Mouse (Mus musculus): ENCODE results near the gene Irf4. TPM values are rescaled to one million over a fixed set of nuclear protein-coding genes. Genes with fewer than 3 reads are reported as not detected.

Gene Irf4
- polyA plus RNA-seq (2015; fragmentation: Nextera tagmentation; extraction: Ambion mirVana) = 0.06 and 0.15 TPM in 2 replicates

DNA sequence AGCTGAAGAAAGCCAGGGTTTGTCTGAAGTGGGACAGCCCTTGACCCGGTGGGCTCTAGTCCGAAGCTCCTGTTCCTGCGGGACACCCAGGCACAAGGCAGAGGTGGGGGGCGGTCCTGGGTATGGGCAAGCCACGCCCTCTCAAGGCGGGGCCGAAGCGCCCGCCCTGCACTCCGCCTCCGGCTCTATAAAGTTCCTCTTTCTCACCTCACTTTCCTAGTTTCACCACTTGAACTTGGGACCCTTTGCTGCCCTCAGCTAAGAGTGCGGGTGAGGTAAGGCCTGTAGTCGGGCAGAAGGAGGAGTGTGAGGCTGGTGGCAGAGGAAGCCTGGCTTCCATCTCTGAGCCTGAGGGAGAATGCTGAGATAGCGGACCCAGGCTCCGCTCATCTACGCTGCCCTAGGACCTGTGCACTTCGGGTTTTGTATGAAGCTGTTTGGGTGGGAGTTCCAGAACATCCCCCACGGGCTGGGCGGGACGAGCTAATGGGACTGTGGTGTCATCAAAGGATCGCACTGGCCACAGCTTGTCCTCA is at the start of gene Irf4:
TSS of gene Irf4 (plus strand) at position 206 of the 536 bp plus-strand sequence.
- Histone ChIP-seq H3K9me3 (no peaks in the 10 kb centered on the region), H3K27ac (no peak within 1 kb of the TSS), H3K4me1 (peaks cover 24% of the 10 kb centered on the region), H3K4me3 (peak within 1 kb of the TSS; percentile 42), H3K27me3 (peaks cover 74% of the 10 kb centered on the region), H3K4me2 (peak within 1 kb of the TSS; percentile 71), H3K36me3 (no peaks in the 10 kb centered on the region), H3K9ac (no peak within 1 kb of the TSS)
- WGBS = under 1% methylated on average over 21 of the region's 21 CpGs
- ATAC-seq (ENCODE audit: insufficient number of reproducible peaks, insufficient read depth, low FRiP score, low TSS enrichment, low read depth) = peak; percentile 68; the same call in 1 of the 2 replicates

DNA sequence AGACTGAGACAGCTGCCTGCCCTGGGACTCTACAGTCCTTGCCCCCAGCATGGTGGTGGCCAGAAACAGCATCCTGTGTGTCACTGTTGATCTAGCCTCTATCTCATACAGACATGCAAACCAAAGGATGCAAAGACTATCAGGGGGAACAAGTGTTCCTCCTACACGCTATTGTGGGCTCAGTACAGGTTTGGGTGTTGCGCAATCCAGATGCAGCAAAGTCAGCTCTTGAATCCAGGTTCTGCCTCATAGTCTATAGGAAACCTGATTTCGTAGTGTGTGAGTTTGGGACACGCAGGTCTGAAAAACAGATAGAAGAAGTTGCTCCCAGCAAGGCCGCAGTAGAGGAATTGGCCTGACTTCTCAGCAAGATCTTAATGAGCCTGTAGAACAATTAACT is 46.3 kb upstream of the Irf4 start:
- Histone ChIP-seq H3K36me3 (0 out of 2 replicates have a peak, but pooled peaks cover 6% of the 10 kb centered on the region), H3K4me1 (no peaks in the 10 kb centered on the region), H3K9me3 (no peaks in the 10 kb centered on the region), H3K4me2 (no peak overlapping the region), H3K9ac (no peak overlapping the region), H3K27ac (no peak overlapping the region), H3K27me3 (no peaks in the 10 kb centered on the region), H3K4me3 (no peak overlapping the region)
- ATAC-seq (ENCODE audit: insufficient number of reproducible peaks, insufficient read depth, low FRiP score, low TSS enrichment, low read depth) = no peak
- 96% methylated on average over 5 of the region's 5 CpGs for WGBS

DNA sequence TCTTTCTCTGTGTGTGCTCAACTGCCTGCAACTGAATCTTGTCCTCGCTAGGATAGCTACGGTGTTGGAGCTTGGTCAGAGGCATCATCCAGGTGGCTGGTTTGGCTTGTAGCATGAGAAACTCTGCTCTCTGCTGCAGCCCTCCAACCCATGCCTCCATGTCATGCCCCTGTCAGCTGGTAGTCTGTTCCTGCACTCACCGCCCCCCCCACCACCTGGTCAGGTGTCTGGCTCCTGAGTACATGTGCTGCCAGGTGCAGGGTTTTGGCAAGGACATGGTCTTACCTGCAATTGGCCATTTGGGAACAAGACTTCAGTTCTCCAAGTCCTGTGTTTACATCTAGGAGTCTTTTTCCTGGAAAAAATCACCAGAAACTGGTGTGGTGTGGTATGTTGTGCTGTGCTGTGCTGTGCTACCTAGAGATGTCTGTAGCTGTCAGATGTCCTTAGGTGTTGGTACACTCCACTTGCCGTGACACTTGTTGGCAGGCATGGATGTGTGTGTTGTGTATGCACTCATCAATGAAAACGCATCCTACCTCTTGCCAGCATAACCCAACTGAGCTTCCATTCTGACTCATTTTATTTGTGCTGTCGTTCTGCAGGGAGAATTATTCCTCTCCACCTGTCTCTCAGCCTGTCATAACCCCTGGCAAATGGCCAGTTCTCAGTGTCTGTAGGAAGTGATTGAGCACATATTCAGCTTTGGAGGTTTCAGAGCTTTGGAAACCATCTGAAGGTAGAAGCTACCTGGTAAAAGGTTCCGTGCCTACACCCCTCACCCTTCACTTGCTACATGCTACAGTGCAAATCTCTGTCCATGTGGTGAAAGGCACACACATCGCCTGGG is 44.6 kb upstream of the Irf4 start:
- no peak for ATAC-seq (ENCODE audit: insufficient number of reproducible peaks, insufficient read depth, low FRiP score, low TSS enrichment, low read depth)
- Histone ChIP-seq H3K4me3 (no peak overlapping the region), H3K4me2 (no peak overlapping the region), H3K9ac (no peak overlapping the region), H3K36me3 (peaks cover 23% of the 10 kb centered on the region), H3K27ac (no peak overlapping the region), H3K9me3 (no peaks in the 10 kb centered on the region), H3K4me1 (no peaks in the 10 kb centered on the region), H3K27me3 (no peaks in the 10 kb centered on the region)
- WGBS = 84% methylated on average over 8 of the region's 8 CpGs

DNA sequence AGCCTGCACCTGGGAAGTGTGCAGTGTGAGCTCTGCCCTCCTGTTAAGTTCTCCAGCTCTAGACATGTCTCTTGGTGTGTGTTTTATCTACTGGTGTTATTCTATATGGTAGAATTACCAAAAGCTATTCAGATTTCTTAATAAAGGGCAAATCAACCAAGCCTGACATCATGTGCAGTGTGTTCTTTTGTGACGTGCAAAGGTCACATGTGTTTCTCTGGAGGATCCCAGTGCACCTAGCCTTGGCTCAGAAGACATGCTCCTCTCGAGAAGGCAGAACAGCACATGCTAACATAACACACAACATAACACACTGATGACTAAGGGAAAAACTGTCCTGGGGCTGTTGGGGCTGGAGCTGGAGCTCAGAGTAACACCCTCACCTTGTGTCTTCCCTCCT is 38.0 kb upstream of the Irf4 start:
- WGBS = 70% methylated on average over 2 of the region's 2 CpGs
- H3K9ac ChIP-seq = no peak overlapping the region
- H3K4me1 ChIP-seq = no peaks in the 10 kb centered on the region
- no peaks in the 10 kb centered on the region for H3K9me3 ChIP-seq
- ATAC-seq (ENCODE audit: insufficient number of reproducible peaks, insufficient read depth, low FRiP score, low TSS enrichment, low read depth) = no peak
- H3K27me3 ChIP-seq = no peaks in the 10 kb centered on the region
- H3K27ac ChIP-seq = no peak overlapping the region
- no peak overlapping the region for H3K4me2 ChIP-seq
- peaks cover 32% of the 10 kb centered on the region for H3K36me3 ChIP-seq
- H3K4me3 ChIP-seq = no peak overlapping the region

DNA sequence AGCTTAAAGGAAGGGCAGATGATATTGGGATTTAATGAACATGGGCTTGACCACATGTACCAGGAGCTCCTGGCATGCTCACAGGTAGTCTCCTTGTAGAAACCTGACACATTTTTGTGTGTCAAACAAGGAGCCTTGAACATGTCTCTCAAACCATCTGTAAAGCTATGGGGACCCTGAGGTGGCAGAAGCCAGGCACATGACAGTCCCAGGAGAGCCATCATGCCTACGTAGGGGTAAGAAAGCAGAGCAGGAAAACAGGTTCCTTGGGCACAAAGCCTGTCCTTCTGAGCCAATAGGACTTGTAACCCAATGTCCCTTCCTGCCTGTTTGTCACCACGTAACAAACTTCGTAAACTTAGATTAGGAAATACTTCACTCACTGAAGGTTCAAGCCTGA is 37.3 kb upstream of the Irf4 start:
- no peak overlapping the region for H3K4me2 ChIP-seq
- H3K9me3 ChIP-seq = no peaks in the 10 kb centered on the region

DNA sequence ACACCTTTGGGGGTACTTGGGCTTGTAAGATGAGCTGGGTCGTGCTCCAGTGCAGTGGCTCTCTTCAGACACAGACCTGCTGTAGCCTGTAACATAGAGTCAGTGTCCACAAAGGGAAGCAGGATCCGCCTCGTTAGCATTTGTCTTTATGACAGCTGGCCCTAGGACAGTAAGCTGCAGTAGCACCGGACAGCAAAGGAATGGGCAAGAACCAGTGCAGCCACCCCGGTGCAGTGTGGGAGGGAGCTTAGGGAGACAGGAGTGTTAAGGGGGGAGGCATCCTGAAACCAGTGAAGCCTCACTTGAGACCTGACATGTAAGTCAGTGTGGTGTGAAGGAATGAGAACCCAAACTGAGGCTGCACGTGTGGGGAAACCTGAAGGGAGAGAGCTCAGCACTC is 36.7 kb upstream of the Irf4 start:
- no peak overlapping the region for H3K4me2 ChIP-seq
- H3K27ac ChIP-seq = no peak overlapping the region
- ATAC-seq (ENCODE audit: insufficient number of reproducible peaks, insufficient read depth, low FRiP score, low TSS enrichment, low read depth) = no peak
- H3K4me3 ChIP-seq = no peak overlapping the region
- H3K9ac ChIP-seq = no peak overlapping the region
- H3K9me3 ChIP-seq = no peaks in the 10 kb centered on the region
- WGBS = 78% methylated on average over 6 of the region's 6 CpGs
- no peaks in the 10 kb centered on the region for H3K27me3 ChIP-seq
- peaks cover 31% of the 10 kb centered on the region for H3K36me3 ChIP-seq
- H3K4me1 ChIP-seq = no peaks in the 10 kb centered on the region

More for the DNA sequence above, 37.3 kb upstream of the Irf4 start:
- no peaks in the 10 kb centered on the region for H3K27me3 ChIP-seq
- 88% methylated on average over 3 of the region's 3 CpGs for WGBS
- ATAC-seq (ENCODE audit: insufficient number of reproducible peaks, insufficient read depth, low FRiP score, low TSS enrichment, low read depth) = no peak
- no peak overlapping the region for H3K27ac ChIP-seq
- no peak overlapping the region for H3K4me3 ChIP-seq
- no peak overlapping the region for H3K9ac ChIP-seq
- H3K36me3 ChIP-seq = peaks cover 31% of the 10 kb centered on the region
- H3K4me1 ChIP-seq = no peaks in the 10 kb centered on the region

DNA sequence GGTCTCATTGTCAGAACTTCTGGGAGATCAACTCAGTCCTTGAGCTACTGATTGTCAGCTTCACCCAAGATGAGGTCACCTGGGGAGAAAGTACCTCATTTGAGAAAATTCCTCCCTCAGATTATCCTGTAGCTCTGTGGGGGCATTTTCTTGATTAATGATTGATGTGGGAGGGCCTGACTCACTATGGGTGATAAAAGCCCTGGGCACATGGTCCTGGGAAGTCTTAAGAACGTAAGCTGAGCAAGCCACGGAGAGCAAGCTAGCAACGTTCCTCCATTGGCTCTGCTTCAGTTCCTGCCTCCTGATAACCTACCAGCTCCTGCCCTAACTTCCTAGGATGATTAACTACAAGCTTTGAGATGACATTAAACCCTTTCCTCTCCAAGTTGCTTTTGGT is 35.4 kb upstream of the Irf4 start:
- Histone ChIP-seq H3K36me3 (peaks cover 22% of the 10 kb centered on the region), H3K9ac (no peak overlapping the region), H3K27me3 (no peaks in the 10 kb centered on the region), H3K4me3 (no peak overlapping the region), H3K9me3 (no peaks in the 10 kb centered on the region), H3K4me2 (no peak overlapping the region), H3K27ac (no peak overlapping the region), H3K4me1 (no peaks in the 10 kb centered on the region)
- 75% methylated on average over 3 of the region's 3 CpGs for WGBS
- ATAC-seq (ENCODE audit: insufficient number of reproducible peaks, insufficient read depth, low FRiP score, low TSS enrichment, low read depth) = no peak

DNA sequence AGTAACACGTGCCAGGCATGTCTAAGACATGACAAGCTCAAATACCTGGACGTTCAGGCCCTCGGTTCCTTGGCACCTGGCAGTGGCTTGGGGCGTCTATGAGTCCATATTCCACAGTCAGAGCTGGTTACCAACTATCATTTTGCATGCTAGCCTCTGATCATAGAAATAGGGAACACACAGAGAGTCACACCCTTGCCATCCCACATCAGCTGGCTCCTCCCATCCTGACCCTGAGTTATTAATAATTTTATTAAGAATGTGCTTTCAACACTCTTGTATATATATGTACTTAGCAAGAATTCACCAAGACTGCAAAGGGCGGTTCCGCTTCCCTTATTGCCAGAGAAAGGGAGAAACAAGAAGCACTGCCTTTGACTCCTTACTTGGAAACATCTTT is 34.5 kb upstream of the Irf4 start:
- H3K4me2 ChIP-seq = no peak overlapping the region
- H3K4me1 ChIP-seq = no peaks in the 10 kb centered on the region
- no peaks in the 10 kb centered on the region for H3K9me3 ChIP-seq
- no peak overlapping the region for H3K27ac ChIP-seq
- 75% methylated on average over 6 of the region's 6 CpGs for WGBS
- H3K27me3 ChIP-seq = no peaks in the 10 kb centered on the region
- peaks cover 13% of the 10 kb centered on the region for H3K36me3 ChIP-seq
- H3K4me3 ChIP-seq = no peak overlapping the region
- no peak for ATAC-seq (ENCODE audit: insufficient number of reproducible peaks, insufficient read depth, low FRiP score, low TSS enrichment, low read depth)
- no peak overlapping the region for H3K9ac ChIP-seq

DNA sequence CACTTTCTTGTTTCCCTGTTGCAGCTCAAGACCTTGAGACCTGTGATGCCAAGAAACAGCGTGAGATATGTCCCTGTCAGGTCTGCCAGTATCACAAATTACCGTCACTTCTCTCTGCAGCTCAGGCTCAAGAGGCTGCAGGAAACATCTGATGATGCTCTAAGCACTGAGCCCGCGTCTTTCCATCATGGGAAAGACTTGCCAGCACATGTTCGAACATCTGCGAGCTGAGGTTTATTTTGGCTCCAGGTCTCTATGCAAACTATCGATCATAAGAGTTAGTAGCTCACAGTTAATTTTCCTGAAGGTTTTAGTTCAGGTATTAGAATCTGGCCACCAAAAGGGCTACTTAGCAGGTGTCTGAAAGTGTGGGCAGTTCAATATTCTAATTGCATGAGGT is 34.0 kb upstream of the Irf4 start:
- H3K4me1 ChIP-seq = no peaks in the 10 kb centered on the region
- no peaks in the 10 kb centered on the region for H3K9me3 ChIP-seq
- ATAC-seq (ENCODE audit: insufficient number of reproducible peaks, insufficient read depth, low FRiP score, low TSS enrichment, low read depth) = no peak
- no peaks in the 10 kb centered on the region for H3K27me3 ChIP-seq
- 78% methylated on average over 7 of the region's 7 CpGs for WGBS
- H3K4me3 ChIP-seq = no peak overlapping the region
- no peak overlapping the region for H3K27ac ChIP-seq
- peaks cover 13% of the 10 kb centered on the region for H3K36me3 ChIP-seq
- no peak overlapping the region for H3K4me2 ChIP-seq
- H3K9ac ChIP-seq = no peak overlapping the region

DNA sequence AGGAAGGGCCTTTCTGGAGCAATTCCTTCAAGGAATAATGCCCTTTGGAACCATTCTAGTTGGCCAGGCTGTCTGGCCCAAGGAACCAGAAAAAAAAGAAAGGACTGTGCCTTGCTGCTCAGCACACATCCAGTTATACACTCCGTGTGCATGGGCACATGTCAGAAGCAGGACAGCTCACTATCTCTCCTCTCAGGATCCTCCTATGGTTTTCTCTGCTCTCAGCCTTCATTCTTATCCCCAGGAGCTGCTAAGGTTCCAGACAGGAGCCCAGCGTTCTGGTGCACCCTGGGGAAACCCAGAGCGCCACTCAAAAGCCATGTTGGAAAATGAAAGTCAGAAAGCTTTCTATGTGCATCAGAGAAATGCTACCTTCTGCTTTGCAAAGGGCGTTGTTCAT is 33.5 kb upstream of the Irf4 start:
- 84% methylated on average over 4 of the region's 4 CpGs for WGBS
- H3K4me1 ChIP-seq = no peaks in the 10 kb centered on the region
- H3K27ac ChIP-seq = no peak overlapping the region
- H3K27me3 ChIP-seq = no peaks in the 10 kb centered on the region
- no peaks in the 10 kb centered on the region for H3K9me3 ChIP-seq
- peaks cover 13% of the 10 kb centered on the region for H3K36me3 ChIP-seq
- H3K4me3 ChIP-seq = no peak overlapping the region
- no peak overlapping the region for H3K4me2 ChIP-seq
- no peak for ATAC-seq (ENCODE audit: insufficient number of reproducible peaks, insufficient read depth, low FRiP score, low TSS enrichment, low read depth)
- H3K9ac ChIP-seq = no peak overlapping the region

DNA sequence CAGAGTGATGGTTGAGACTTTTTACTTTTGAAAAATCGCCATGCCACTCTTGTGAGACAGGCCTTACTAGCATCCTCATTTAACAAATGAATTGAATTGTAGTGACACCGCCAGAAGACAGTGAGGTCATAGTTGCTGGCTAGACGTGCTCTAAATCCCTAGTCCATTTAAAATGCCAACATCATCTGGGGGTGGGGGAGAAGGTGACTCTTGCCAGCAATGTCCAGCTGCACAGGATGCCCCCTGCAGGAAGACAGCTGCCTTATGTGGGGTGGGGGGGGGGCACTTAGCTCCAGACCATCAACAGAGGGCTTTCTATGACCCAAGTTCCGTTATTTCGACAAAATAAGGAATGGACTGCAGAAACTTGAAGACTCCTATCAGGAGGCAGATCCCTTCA is 32.4 kb upstream of the Irf4 start:
- 73% methylated on average over 5 of the region's 5 CpGs for WGBS
- ATAC-seq (ENCODE audit: insufficient number of reproducible peaks, insufficient read depth, low FRiP score, low TSS enrichment, low read depth) = no peak
- no peak overlapping the region for H3K27ac ChIP-seq

DNA sequence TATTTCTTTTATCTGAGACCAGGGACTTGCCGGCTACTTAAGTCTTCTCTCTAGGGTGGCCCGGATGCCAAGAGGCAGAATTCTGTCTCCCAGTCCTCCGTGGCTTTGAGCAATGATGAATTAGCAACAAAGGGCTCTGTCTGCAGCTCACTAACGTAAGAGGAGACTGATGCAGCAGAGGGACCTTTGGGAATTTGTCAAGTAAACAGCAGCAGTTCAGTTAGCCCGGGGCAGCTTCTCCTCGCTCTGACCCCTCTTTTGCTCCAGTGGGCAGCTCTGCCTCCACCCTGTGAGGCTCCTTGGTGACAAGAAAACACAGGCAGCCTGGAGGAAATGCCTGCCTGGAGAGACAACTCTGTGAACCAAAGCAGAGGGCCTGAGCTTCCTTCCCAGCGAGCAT is 26.4 kb upstream of the Irf4 start:
- Histone ChIP-seq H3K9me3 (no peaks in the 10 kb centered on the region), H3K9ac (0 out of 2 replicates have a peak overlapping the region, but pooled peaks have one; percentile 3), H3K4me1 (peaks cover 13% of the 10 kb centered on the region), H3K4me2 (no peak overlapping the region; the same call in 1 of the 2 replicates), H3K36me3 (no peaks in the 10 kb centered on the region), H3K4me3 (no peak overlapping the region), H3K27me3 (no peaks in the 10 kb centered on the region), H3K27ac (no peak overlapping the region)
- WGBS = 7% methylated on average over 7 of the region's 7 CpGs
- ATAC-seq (ENCODE audit: insufficient number of reproducible peaks, insufficient read depth, low FRiP score, low TSS enrichment, low read depth) = no peak

More for the DNA sequence above, 32.4 kb upstream of the Irf4 start:
- no peaks in the 10 kb centered on the region for H3K9me3 ChIP-seq
- H3K27me3 ChIP-seq = no peaks in the 10 kb centered on the region
- H3K9ac ChIP-seq = no peak overlapping the region
- H3K4me2 ChIP-seq = no peak overlapping the region
- H3K36me3 ChIP-seq = peaks cover 8% of the 10 kb centered on the region
- H3K4me1 ChIP-seq = no peaks in the 10 kb centered on the region
- H3K4me3 ChIP-seq = no peak overlapping the region

Measured in embryonic facial prominence, embryonic 13.5 days (tissue).